Mouse (Mus musculus) intestine, postnatal 0 days (tissue): ENCODE measurements around the gene Hinfp. TPM values are rescaled to one million over a fixed set of nuclear protein-coding genes. Genes with fewer than 3 reads are reported as not detected.
A peak's percentile ranks its signal among the peaks of the same experiment; 100 is the strongest.

Experiments
- ATAC-seq: fragments of 200-750 bp; cut with Nextera tagmentation; 2 replicates; pipeline ENCODE4 v1.8.0; 2017; ENCODE audit warnings: mild to moderate bottlenecking, moderate TSS enrichment, moderate library complexity
- H3K27ac ChIP-seq: fragments of 300-500 bp; sonication (generic); 2 replicates; pipeline ENCODE4 v1.5.1; 2014; ENCODE audit warnings: mild to moderate bottlenecking, low read depth, low read length, moderate library complexity
- H3K27me3 ChIP-seq: fragments of 300-500 bp; sonication (generic); replicated peaks from 2 replicates; pipeline ENCODE4 v1.6.1; 2014; ENCODE audit warnings: low read length, mixed read lengths; ENCODE audit not compliant: control insufficient read depth, insufficient read depth
- H3K36me3 ChIP-seq: fragments of 300-500 bp; sonication (generic); 2 replicates; pipeline ENCODE4 v1.6.1; 2014; ENCODE audit warnings: mild to moderate bottlenecking, moderate library complexity; ENCODE audit not compliant: control insufficient read depth, insufficient read depth
- H3K4me1 ChIP-seq: fragments of 300-500 bp; sonication (generic); replicated peaks from 2 replicates; pipeline ENCODE4 v1.6.1; 2014; ENCODE audit warnings: antibody characterized with exemption, low read length, mixed read lengths; ENCODE audit not compliant: control insufficient read depth, insufficient read depth
- H3K4me2 ChIP-seq: fragments of 300-500 bp; sonication (generic); replicated peaks from 2 replicates; pipeline ENCODE4 v1.6.1; 2014; ENCODE audit warnings: low read depth, mild to moderate bottlenecking, moderate library complexity
- H3K4me3 ChIP-seq: fragments of 300-500 bp; sonication (generic); 2 replicates; pipeline ENCODE4 v1.5.1; 2014; ENCODE audit warnings: low read depth, low read length
- H3K9ac ChIP-seq: fragments of 300-500 bp; sonication (generic); 2 replicates; pipeline ENCODE4 v1.6.1; 2014; ENCODE audit warnings: mild to moderate bottlenecking, low read depth, low read length
- H3K9me3 ChIP-seq: fragments of 300-500 bp; sonication (generic); 2 replicates; pipeline ENCODE4 v1.6.1; 2016; ENCODE audit warnings: mixed run types; ENCODE audit not compliant: control insufficient read depth
- CTCF ChIP-seq: sonication (generic); IDR thresholded peaks from 2 replicates; pipeline ENCODE4 v1.5.1; 2016; ENCODE audit warnings: low read depth, mild to moderate bottlenecking, control low read depth, antibody characterized with exemption, moderate library complexity
- WGBS: fragments of 180-500 bp; shearing (Covaris S2); extraction: QIAGEN DNeasy Blood & Tissue Kit; methylation state at CpG from one replicate; pipeline ENCODE4 v1.1.7; 2014; 5-methylcytosine and 5-hydroxymethylcytosine counted together
- polyA plus RNA-seq: library from polyadenylated mRNA; unstranded; fragments of >200 nt; fragmentation: Nextera tagmentation; extraction: Ambion mirVana; gene quantifications from 2 replicates; pipeline ENCODE4 v1.2.1, GENCODE M21; 2015

The Hinfp gene
- polyA plus RNA-seq, 1 experiment from 2014 or later: 6.0 TPM

- Histone ChIP-seq H3K4me2 (no peak overlapping the region), H3K27ac (no peak overlapping the region), H3K9me3 (no peaks in the 10 kb centered on the region), H3K4me1 (no peaks in the 10 kb centered on the region), H3K4me3 (no peak overlapping the region), H3K36me3 (peaks cover 48% of the 10 kb centered on the region), H3K27me3 (no peaks in the 10 kb centered on the region), H3K9ac (no peak overlapping the region)
- TF ChIP-seq CTCF: no peak
- no peak for ATAC-seq
- 89% methylated on average over 9 of the region's 9 CpGs for WGBS
Observed at GRCm38 (mm10) chr9:44347166-44347565, 41.7 kb upstream of the Hinfp start.

DNA sequence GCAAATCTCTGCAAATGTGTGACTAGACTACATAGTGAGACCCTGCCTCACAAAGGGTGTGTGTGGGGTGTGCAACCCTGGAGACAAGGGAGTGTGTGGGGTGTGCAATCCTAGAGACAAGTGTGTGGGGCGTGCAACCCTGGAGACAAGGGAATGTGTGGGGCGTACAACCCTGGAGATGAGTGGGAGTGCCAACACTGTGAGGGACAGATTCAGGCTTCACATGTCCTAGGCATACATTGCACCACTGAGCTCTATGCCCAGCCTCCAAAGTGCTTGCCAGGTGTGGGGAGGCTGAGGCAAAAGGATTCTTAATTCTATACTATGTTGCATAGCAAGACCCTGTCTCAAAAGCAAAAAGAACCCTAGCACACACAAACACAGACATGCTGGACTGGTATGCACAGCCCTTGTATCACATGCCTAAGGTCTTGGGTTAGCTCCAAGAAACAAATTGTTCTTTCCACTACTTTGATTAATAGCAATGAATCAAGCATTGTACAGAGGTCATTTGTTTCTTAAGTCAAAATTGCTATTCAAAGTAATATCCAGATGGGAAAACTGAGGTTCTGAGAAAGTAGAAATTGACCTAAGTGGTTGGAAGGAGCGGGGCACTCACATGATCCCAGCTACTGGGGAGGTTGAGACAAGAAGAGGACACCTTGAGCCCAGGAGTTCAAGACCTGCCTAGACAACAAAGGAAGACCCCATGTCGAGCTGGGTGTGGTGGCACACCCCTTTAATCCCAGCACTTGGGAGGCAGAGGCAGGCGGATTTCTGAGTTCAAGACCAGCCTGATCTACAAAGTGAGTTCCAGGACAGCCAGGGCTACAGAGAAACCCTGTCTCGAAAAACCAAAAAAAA, 40.3 kb upstream of the Hinfp start:
- Histone ChIP-seq H3K4me3 (no peak overlapping the region), H3K27me3 (no peaks in the 10 kb centered on the region), H3K4me2 (no peak overlapping the region), H3K27ac (no peak overlapping the region), H3K9me3 (no peaks in the 10 kb centered on the region), H3K4me1 (no peaks in the 10 kb centered on the region), H3K36me3 (peaks cover 40% of the 10 kb centered on the region), H3K9ac (no peak overlapping the region)
- no peak for TF ChIP-seq CTCF
- WGBS: 90% methylated on average over 6 of the region's 6 CpGs
- ATAC-seq: no peak

- Histone ChIP-seq H3K9ac (peak within 1 kb of the TSS; percentile 75), H3K4me3 (peak within 1 kb of the TSS; percentile 86), H3K27ac (peak within 1 kb of the TSS; percentile 95), H3K4me2 (peak within 1 kb of the TSS; percentile 83), H3K4me1 (no peaks in the 10 kb centered on the region), H3K36me3 (peaks cover 36% of the 10 kb centered on the region), H3K9me3 (no peaks in the 10 kb centered on the region), H3K27me3 (no peaks in the 10 kb centered on the region)
- no peak for TF ChIP-seq CTCF
- ATAC-seq: peak; percentile 93
- WGBS: under 1% methylated on average over 39 of the region's 39 CpGs
Observed at GRCm38 (mm10) chr9:44343781-44344421, 38.4 kb upstream of the Hinfp start, which contains the start of gene Hmbs. Hmbs (minus strand) TSS chr9:44344228.

DNA sequence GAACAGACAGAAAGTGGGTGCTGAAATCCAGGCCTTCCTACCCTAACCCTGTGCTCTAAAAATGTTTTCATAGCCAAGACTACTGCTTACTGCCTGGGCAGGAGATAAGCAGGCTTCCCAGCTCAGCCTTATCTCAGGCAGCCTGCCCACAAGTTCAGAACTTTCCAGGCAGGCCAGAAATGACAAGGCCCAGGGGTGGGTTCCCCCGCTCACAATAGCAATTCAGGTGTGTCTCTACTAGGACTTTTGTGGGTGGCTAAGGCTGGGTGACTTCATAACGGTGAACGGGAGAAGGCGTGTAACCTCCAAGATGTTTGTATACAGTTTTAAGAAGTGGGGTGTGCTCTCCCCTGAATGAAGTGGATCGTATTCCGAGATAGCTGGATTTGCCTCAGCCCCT, 37.8 kb upstream of the Hinfp start:
- Histone ChIP-seq H3K9ac (peak overlapping the region; percentile 75), H3K9me3 (no peaks in the 10 kb centered on the region), H3K4me3 (peak overlapping the region; percentile 86), H3K4me2 (peak overlapping the region; percentile 83), H3K36me3 (peaks cover 34% of the 10 kb centered on the region), H3K27ac (peak overlapping the region; percentile 95), H3K27me3 (no peaks in the 10 kb centered on the region), H3K4me1 (no peaks in the 10 kb centered on the region)
- no peak for TF ChIP-seq CTCF
- WGBS: 2% methylated on average over 6 of the region's 6 CpGs
- 0 out of 2 replicates have a peak, but pooled peaks have one; percentile 1 for ATAC-seq

GRCm38 (mm10) chr9:44342605-44343004, 37.1 kb upstream of the Hinfp start:
- Histone ChIP-seq H3K9me3 (no peaks in the 10 kb centered on the region), H3K4me3 (no peak overlapping the region), H3K27ac (no peak overlapping the region), H3K36me3 (peaks cover 28% of the 10 kb centered on the region; the same call in 1 of the 2 replicates), H3K4me2 (peak overlapping the region; percentile 83), H3K27me3 (no peaks in the 10 kb centered on the region), H3K9ac (no peak overlapping the region; the same call in 1 of the 2 replicates), H3K4me1 (no peaks in the 10 kb centered on the region)
- WGBS: 60% methylated on average over 1 of the region's 1 CpGs
- ATAC-seq: no peak
- TF ChIP-seq CTCF: no peak

DNA sequence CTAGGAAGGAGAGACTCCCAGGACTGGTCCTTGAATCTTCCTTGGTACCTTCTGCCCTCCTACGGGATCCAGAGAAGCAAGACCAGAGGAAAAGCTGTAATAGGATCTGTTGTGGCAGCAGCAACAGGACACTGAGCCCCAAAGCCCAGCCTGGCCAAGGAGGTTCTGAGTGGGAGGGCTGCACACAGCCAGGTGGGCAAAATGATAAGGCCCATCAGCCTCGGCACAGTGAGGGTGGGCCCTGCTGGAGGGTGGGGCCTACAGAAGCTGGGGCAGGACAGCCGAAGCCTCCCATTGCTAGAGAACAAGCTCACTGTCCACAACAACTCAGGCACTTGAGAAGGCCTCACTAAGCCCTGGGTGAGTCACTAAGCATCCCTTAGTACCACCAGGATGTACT, 36.7 kb upstream of the Hinfp start:
- Histone ChIP-seq H3K4me3 (no peak overlapping the region), H3K4me2 (no peak overlapping the region), H3K36me3 (peaks cover 23% of the 10 kb centered on the region; the same call in 1 of the 2 replicates), H3K27me3 (no peaks in the 10 kb centered on the region), H3K4me1 (no peaks in the 10 kb centered on the region), H3K27ac (no peak overlapping the region), H3K9me3 (no peaks in the 10 kb centered on the region), H3K9ac (no peak overlapping the region)
- 68% methylated on average over 3 of the region's 3 CpGs for WGBS
- no peak for ATAC-seq
- TF ChIP-seq CTCF: no peak
